Mouse (Mus musculus): ENCODE data around the gene Prr7. TPM values are rescaled to one million over a fixed set of nuclear protein-coding genes. Genes with fewer than 3 reads are reported as not detected.

Gene Prr7
- total and polyA plus RNA-seq, 3 experiments, result 2.7 to 8.7 TPM; not detected in 1

- 0 out of 4 replicates have a peak, but pooled peaks of 1 of the 2 experiments have one; percentile 10 for TF ChIP-seq POLR2A (IDR thresholded peaks at IDR 0.05; ENCODE audit: control insufficient read depth in 1 of 2, insufficient read depth in 1 of 2, low read depth in 1 of 2, low read length in 2 of 2, poor library complexity in 1 of 2)
- TF ChIP-seq JUND (IDR thresholded peaks at IDR 0.05; ENCODE audit: low read depth, low read length), result no peak
- TF ChIP-seq RAD21 (IDR thresholded peaks at IDR 0.05; ENCODE audit: low read depth, low read length), result peak; percentile 36
- no peak for TF ChIP-seq TCF12 (IDR thresholded peaks at IDR 0.05; ENCODE audit: low read depth, low read length)
- TF ChIP-seq POLR2AphosphoS2 (IDR thresholded peaks at IDR 0.05; ENCODE audit: low read length), result no peak
- TF ChIP-seq NRF1 (IDR thresholded peaks at IDR 0.05; ENCODE audit: insufficient read depth, low read depth, low read length, poor library complexity, severe bottlenecking), result no peak
- TF ChIP-seq MAZ (IDR thresholded peaks at IDR 0.05; ENCODE audit: low read depth, low read length), result 0 out of 2 replicates have a peak, but pooled peaks have one; percentile 47
- no peak for TF ChIP-seq TAL1 (IDR thresholded peaks at IDR 0.05; ENCODE audit: low read length)
- no peak for TF ChIP-seq USF1 (IDR thresholded peaks at IDR 0.05; ENCODE audit: low read depth, low read length)
- TF ChIP-seq SMC3 (IDR thresholded peaks at IDR 0.05; ENCODE audit: low read depth, low read length), result peak; percentile 51
- peak; percentile 70 for TF ChIP-seq HCFC1 (IDR thresholded peaks at IDR 0.05; ENCODE audit: low read depth, low read length)
- no peak for TF ChIP-seq EP300 (IDR thresholded peaks at IDR 0.05; ENCODE audit: low read depth in 1 of 2, low read length in 2 of 2)
- TF ChIP-seq TBP (IDR thresholded peaks at IDR 0.05; ENCODE audit: low read depth, low read length), result no peak
- no peak for TF ChIP-seq MAFK (IDR thresholded peaks at IDR 0.05; ENCODE audit: borderline replicate concordance, low read depth, low read length)
- TF ChIP-seq ZNF384 (IDR thresholded peaks at IDR 0.05; ENCODE audit: low read depth, low read length), result no peak
- TF ChIP-seq MXI1 (IDR thresholded peaks at IDR 0.05; ENCODE audit: low read depth, low read length), result no peak; the same call in 1 of the 2 replicates
Measured at GRCm38 (mm10) chr13:55473076-55473831, 9.2 kb downstream of the Prr7 start (continued).

GRCm38 (mm10) chr13:55473961-55474360, 9.9 kb downstream of the Prr7 start:
- H3K27me3 ChIP-seq (ENCODE audit: control insufficient read depth in 1 of 2, insufficient read depth in 2 of 2, low read length in 2 of 2), result no peaks in the 10 kb centered on the region
- H3K9me3 ChIP-seq (replicated peaks; ENCODE audit: insufficient read depth, low read length), result no peaks in the 10 kb centered on the region
- H3K36me3 ChIP-seq (ENCODE audit: control insufficient read depth in 1 of 2, insufficient read depth in 2 of 2, low read length in 2 of 2), result no peaks in the 10 kb centered on the region; a peak in 1 of 4 replicates
- no peaks in the 10 kb centered on the region; the same call in 1 of the 2 replicates for H3K79me2 ChIP-seq (ENCODE audit: control insufficient read depth, insufficient read depth, low read length, poor library complexity)
- TF ChIP-seq ETS1 (IDR thresholded peaks at IDR 0.05; ENCODE audit: low read depth, low read length) (no peak), UBTF (IDR thresholded peaks at IDR 0.05; ENCODE audit: borderline replicate concordance, insufficient read depth, low read depth, low read length) (no peak), EP300 (IDR thresholded peaks at IDR 0.05; ENCODE audit: low read depth in 1 of 2, low read length in 2 of 2) (no peak), USF2 (IDR thresholded peaks at IDR 0.05; ENCODE audit: borderline replicate concordance in 1 of 2, insufficient read depth in 1 of 2, low read depth in 1 of 2, low read length in 2 of 2) (no peak), KAT2A (conservative IDR thresholded peaks at IDR 0.05; ENCODE audit: low read depth, low read length) (no peak), RCOR1 (IDR thresholded peaks at IDR 0.05; ENCODE audit: low read depth, low read length) (no peak), SMC3 (IDR thresholded peaks at IDR 0.05; ENCODE audit: low read depth, low read length) (no peak), MYB (IDR thresholded peaks at IDR 0.05; ENCODE audit: low read depth, low read length) (no peak), RAD21 (IDR thresholded peaks at IDR 0.05; ENCODE audit: low read depth, low read length) (no peak), MXI1 (IDR thresholded peaks at IDR 0.05; ENCODE audit: low read depth, low read length) (no peak), BHLHE40 (IDR thresholded peaks at IDR 0.05; ENCODE audit: borderline replicate concordance, low read depth, low read length) (no peak), POLR2AphosphoS5 (IDR thresholded peaks at IDR 0.05; ENCODE audit: borderline replicate concordance, low read depth, low read length) (no peak), ZNF384 (IDR thresholded peaks at IDR 0.05; ENCODE audit: low read depth, low read length) (no peak), MYC (IDR thresholded peaks at IDR 0.05; ENCODE audit: low read depth, low read length) (no peak), CHD1 (IDR thresholded peaks at IDR 0.05; ENCODE audit: low read depth, low read length) (no peak), MAX (IDR thresholded peaks at IDR 0.05; ENCODE audit: low read length) (no peak), ELF1 (IDR thresholded peaks at IDR 0.05; ENCODE audit: low read depth, low read length) (no peak), NRF1 (IDR thresholded peaks at IDR 0.05; ENCODE audit: insufficient read depth, low read depth, low read length, poor library complexity, severe bottlenecking) (no peak), TAL1 (IDR thresholded peaks at IDR 0.05; ENCODE audit: low read length) (no peak)
- no peak overlapping the region for H3K27ac ChIP-seq (ENCODE audit: control insufficient read depth, low read depth, low read length)
- H3K9ac ChIP-seq (ENCODE audit: control insufficient read depth, low read depth, low read length, poor library complexity, severe bottlenecking), result no peak overlapping the region
- H3K4me3 ChIP-seq (ENCODE audit: control insufficient read depth in 1 of 2, insufficient read depth in 1 of 2, low read depth in 2 of 2, low read length in 2 of 2), result no peak overlapping the region
- DNase-seq (ENCODE audit: low read depth, low spot score), result no peak
- H3K4me1 ChIP-seq (ENCODE audit: control insufficient read depth in 1 of 2, insufficient read depth in 2 of 2, low read length in 2 of 2), result peaks cover 0 to 9% of the 10 kb centered on the region in 2 experiments; a peak in 2 of 4 replicates
